In genomic region chr2:97469396-97469795, GRCm38 (mm10) we compare ENCODE assay signal across 12 mouse cellular contexts.
DNase-seq lines count a peak whose midpoint lies in the region; ATAC-seq lines count a peak whose summit lies in the region.
"Had no signal": no experiment of that assay in that cellular context is flagged by ENCODE, and none has a peak within 500 bp of the region (broad histone marks: within the 10 kb centered on the region; RNA-seq: fewer than 3 reads in every experiment).

No protein-coding gene starts in this region.

- H3K36me3 ChIP-seq in limb, embryonic 12.5 days = no peaks in the 10 kb centered on the region
- no peaks in the 10 kb centered on the region for H3K36me3 ChIP-seq in limb, embryonic 10.5 days
- no peaks in the 10 kb centered on the region for H3K36me3 ChIP-seq in forebrain, embryonic 11.5 days (ENCODE audit: control insufficient read depth, insufficient read depth, low read length)
- no peaks in the 10 kb centered on the region for H3K36me3 ChIP-seq in limb, embryonic 13.5 days
- no peaks in the 10 kb centered on the region for H3K36me3 ChIP-seq in neural tube, embryonic 13.5 days

- peaks cover 11% of the 10 kb centered on the region for H3K27me3 ChIP-seq in limb, embryonic 12.5 days
- H3K27me3 ChIP-seq in limb, embryonic 10.5 days (ENCODE audit: low read depth, poor library complexity, severe bottlenecking) = peaks cover 23% of the 10 kb centered on the region
- H3K27me3 ChIP-seq in forebrain, embryonic 11.5 days (ENCODE audit: control insufficient read depth, insufficient read depth, low read length) = no peaks in the 10 kb centered on the region
- peaks cover 20% of the 10 kb centered on the region for H3K27me3 ChIP-seq in limb, embryonic 13.5 days
- H3K27me3 ChIP-seq in neural tube, embryonic 13.5 days = no peaks in the 10 kb centered on the region

- H3K9me3 ChIP-seq in limb, embryonic 12.5 days = no peaks in the 10 kb centered on the region
- H3K9me3 ChIP-seq in limb, embryonic 10.5 days (replicated peaks) = no peaks in the 10 kb centered on the region
- H3K9me3 ChIP-seq in forebrain, embryonic 11.5 days (ENCODE audit: control insufficient read depth, low read length) = no peaks in the 10 kb centered on the region
- H3K9me3 ChIP-seq in limb, embryonic 13.5 days = no peaks in the 10 kb centered on the region
- H3K9me3 ChIP-seq in neural tube, embryonic 13.5 days = no peaks in the 10 kb centered on the region
- H3K9me3 ChIP-seq: megakaryocyte, embryonic 14.5 days had no signal

- H3K4me1 ChIP-seq in limb, embryonic 12.5 days (replicated peaks) = peaks cover 6% of the 10 kb centered on the region; the same call in 1 of the 2 replicates
- H3K4me1 ChIP-seq in limb, embryonic 10.5 days = no peaks in the 10 kb centered on the region; the same call in 1 of the 2 replicates
- no peaks in the 10 kb centered on the region for H3K4me1 ChIP-seq in forebrain, embryonic 11.5 days (replicated peaks; ENCODE audit: control insufficient read depth, insufficient read depth, low read length)
- 0 out of 2 replicates have a peak, but pooled peaks cover 6% of the 10 kb centered on the region for H3K4me1 ChIP-seq in limb, embryonic 13.5 days
- peaks cover 40% of the 10 kb centered on the region for H3K4me1 ChIP-seq in neural tube, embryonic 13.5 days (replicated peaks)

- H3K27ac ChIP-seq in limb, embryonic 12.5 days = no peak overlapping the region
- H3K27ac ChIP-seq in limb, embryonic 10.5 days = no peak overlapping the region
- no peak overlapping the region for H3K27ac ChIP-seq in forebrain, embryonic 11.5 days (ENCODE audit: low read depth, low read length)
- no peak overlapping the region for H3K27ac ChIP-seq in limb, embryonic 13.5 days
- 0 out of 2 replicates have a peak overlapping the region, but pooled peaks have one; percentile 93 for H3K27ac ChIP-seq in neural tube, embryonic 13.5 days (replicated peaks)
- H3K27ac ChIP-seq: liver, embryonic 14.5 days had no signal

- 58% methylated on average over 2 of the region's 2 CpGs for WGBS in limb, embryonic 12.5 days
- 40% methylated on average over 2 of the region's 2 CpGs for WGBS in limb, embryonic 10.5 days
- WGBS in forebrain, embryonic 11.5 days = 55% methylated on average over 2 of the region's 2 CpGs
- 53% methylated on average over 2 of the region's 2 CpGs for WGBS in limb, embryonic 13.5 days
- WGBS in neural tube, embryonic 13.5 days = 64% methylated on average over 2 of the region's 2 CpGs

- no peak overlapping the region for H3K9ac ChIP-seq in limb, embryonic 12.5 days (replicated peaks)
- H3K9ac ChIP-seq in forebrain, embryonic 11.5 days (ENCODE audit: low read length) = no peak overlapping the region; the same call in 1 of the 2 replicates
- H3K9ac ChIP-seq in limb, embryonic 13.5 days = no peak overlapping the region
- H3K9ac ChIP-seq in neural tube, embryonic 13.5 days = peak overlapping the region; percentile 81; the same call in 1 of the 2 replicates
- H3K9ac ChIP-seq: liver, embryonic 14.5 days had no signal

- ATAC-seq in limb, embryonic 12.5 days (ENCODE audit: insufficient number of reproducible peaks, insufficient read depth, low FRiP score, low TSS enrichment, low read depth) = no peak
- ATAC-seq in forebrain, embryonic 11.5 days (replicated peaks; ENCODE audit: low FRiP score) = no peak
- ATAC-seq in limb, embryonic 13.5 days (ENCODE audit: low FRiP score, low read depth) = no peak
- ATAC-seq in neural tube, embryonic 13.5 days (ENCODE audit: low read depth) = no peak
- ATAC-seq in cerebellum, adult (ENCODE audit: insufficient number of reproducible peaks, low FRiP score, low TSS enrichment) = no peak

- DNase-seq in limb, embryonic 10.5 days (ENCODE audit: low spot score) = no peak
- DNase-seq in forebrain, embryonic 11.5 days (ENCODE audit: low spot score) = no peak
- no peak for DNase-seq in urinary bladder, adult 2 months (ENCODE audit: low spot score)
- DNase-seq in lung, postnatal 4 days = no peak
- DNase-seq: kidney, adult 8-10 months had no signal

- H3K4me2 ChIP-seq in limb, embryonic 12.5 days = peak overlapping the region; percentile 13; the same call in 1 of the 2 replicates
- H3K4me2 ChIP-seq in forebrain, embryonic 11.5 days (ENCODE audit: low read depth, low read length, severe bottlenecking) = peak overlapping the region; percentile 84
- H3K4me2 ChIP-seq in limb, embryonic 13.5 days (replicated peaks) = peak overlapping the region; percentile 87
- peak overlapping the region; percentile 75 for H3K4me2 ChIP-seq in neural tube, embryonic 13.5 days

- H3K4me3 ChIP-seq in limb, embryonic 12.5 days (replicated peaks) = no peak overlapping the region
- H3K4me3 ChIP-seq in limb, embryonic 10.5 days = no peak overlapping the region
- H3K4me3 ChIP-seq in forebrain, embryonic 11.5 days (ENCODE audit: low read depth, low read length) = peak overlapping the region; percentile 44
- H3K4me3 ChIP-seq in limb, embryonic 13.5 days = peak overlapping the region; percentile 53; the same call in 1 of the 2 replicates
- H3K4me3 ChIP-seq in neural tube, embryonic 13.5 days = peak overlapping the region; percentile 59
- H3K4me3 ChIP-seq: erythroblast, embryonic 14.5 days; megakaryocyte, embryonic 14.5 days had no signal

Comparison
In these comparisons a context has a peak if more than half of its experiments do, and no peak if none do; other contexts are left out.
1. H3K4me3 ChIP-seq: peak in forebrain, embryonic 11.5 days (single experiment), limb, embryonic 13.5 days (single experiment) and neural tube, embryonic 13.5 days (single experiment); none in limb, embryonic 12.5 days (single experiment) and limb, embryonic 10.5 days (single experiment).
2. H3K4me2 ChIP-seq: peak in every context shown above with its lines; median percentile 87 in limb, embryonic 13.5 days; 84 in forebrain, embryonic 11.5 days; 75 in neural tube, embryonic 13.5 days; 13 in limb, embryonic 12.5 days.